Mouse (Mus musculus): ENCODE results near the gene Mag. TPM values are rescaled to one million over a fixed set of nuclear protein-coding genes. Genes with fewer than 3 reads are reported as not detected.

Gene Mag
- polyA plus RNA-seq, 1 experiment from 2014 or later = 0.91 TPM

DNA sequence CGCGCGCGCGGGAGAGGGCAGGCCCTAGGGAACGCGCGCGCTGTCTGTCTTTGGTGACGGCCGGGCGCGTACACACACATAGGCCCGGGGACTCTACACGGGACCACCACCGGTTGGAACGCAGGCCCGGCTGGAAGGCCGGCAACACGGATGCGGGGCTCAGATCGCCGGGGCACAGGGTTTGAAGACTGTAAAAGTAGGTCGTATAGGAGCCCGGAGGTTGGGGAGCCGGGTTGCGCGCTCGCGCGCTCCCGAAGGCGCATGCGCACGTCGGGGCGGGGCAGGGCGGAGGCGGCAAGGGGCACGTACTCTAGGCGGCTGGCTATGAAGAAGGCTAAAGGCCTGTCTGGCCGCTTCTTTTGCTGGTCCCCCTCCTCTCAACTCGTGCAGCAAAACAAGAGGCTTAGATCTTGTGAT, 42.7 kb upstream of the Mag start:
- Histone ChIP-seq H3K4me3 (replicated peaks; ENCODE audit: low read depth, low read length) (peak overlapping the region; percentile 94), H3K36me3 (ENCODE audit: insufficient read depth, low read length) (peaks cover 20% of the 10 kb centered on the region), H3K27me3 (ENCODE audit: insufficient read depth, low read length) (no peaks in the 10 kb centered on the region), H3K27ac (peak overlapping the region; percentile 99), H3K4me2 (ENCODE audit: low read length) (peak overlapping the region; percentile 74), H3K9me3 (replicated peaks; ENCODE audit: low read length) (no peaks in the 10 kb centered on the region), H3K4me1 (replicated peaks; ENCODE audit: insufficient read depth, low read length) (peaks cover 14% of the 10 kb centered on the region; the same call in 1 of the 2 replicates), H3K9ac (ENCODE audit: low read depth, low read length) (peak overlapping the region; percentile 99)
- no peak for TF ChIP-seq CTCF (IDR thresholded peaks at IDR 0.05; ENCODE audit: low read depth)
- ATAC-seq (replicated peaks; ENCODE audit: low FRiP score, low read depth) = peak; percentile 52
- under 1% methylated on average over 43 of the region's 43 CpGs for WGBS
- DNase-seq (ENCODE audit: low spot score) = peak; percentile 91

DNA sequence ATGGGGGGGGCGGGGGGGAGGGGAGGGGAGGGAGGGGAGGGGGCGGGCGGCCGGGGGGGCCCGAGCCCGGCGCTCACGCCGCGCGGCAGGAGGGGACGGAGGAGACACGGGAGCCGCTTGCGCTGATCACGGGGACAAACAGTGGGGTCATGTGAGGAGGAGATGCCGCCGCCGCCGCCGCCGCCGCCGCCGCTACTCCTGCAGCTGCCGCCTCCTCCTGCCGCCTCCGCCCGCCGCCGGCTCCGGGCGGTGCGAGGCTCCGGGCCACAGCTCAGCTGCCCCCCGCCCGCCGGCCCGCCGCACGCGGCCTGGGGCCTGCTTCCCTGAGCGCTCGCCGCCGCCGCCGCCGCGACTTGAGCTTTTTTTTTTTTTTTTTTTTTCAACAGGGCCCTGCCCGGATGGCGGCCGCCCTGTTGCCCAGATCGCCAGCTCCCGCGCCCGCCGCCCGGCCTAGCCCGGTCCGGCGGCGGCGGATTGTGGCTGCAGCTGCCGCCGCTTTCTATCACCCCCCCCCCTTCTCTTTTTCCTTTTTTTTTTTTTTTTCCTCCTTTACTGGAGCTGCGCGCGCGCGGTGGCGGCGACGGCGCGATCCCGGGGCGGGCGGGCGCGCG, 42.2 kb upstream of the Mag start, which contains the start of gene Usf2:
Gene Usf2 (minus strand): TSS at position 48 of the 611 bp plus-strand sequence.
- H3K4me3 ChIP-seq (replicated peaks; ENCODE audit: low read depth, low read length) = peak within 1 kb of the TSS; percentile 94
- no peaks in the 10 kb centered on the region for H3K9me3 ChIP-seq (replicated peaks; ENCODE audit: low read length)
- WGBS = 0% methylated on average over 35 of the region's 82 CpGs
- no peak for TF ChIP-seq CTCF (IDR thresholded peaks at IDR 0.05; ENCODE audit: low read depth)
- DNase-seq (ENCODE audit: low spot score) (peak; percentile 93), ATAC-seq (replicated peaks; ENCODE audit: low FRiP score, low read depth) (peak; percentile 71)
- peak within 1 kb of the TSS; percentile 99 for H3K9ac ChIP-seq (ENCODE audit: low read depth, low read length)
- peaks cover 25% of the 10 kb centered on the region for H3K36me3 ChIP-seq (ENCODE audit: insufficient read depth, low read length)
- H3K4me2 ChIP-seq (ENCODE audit: low read length) = peak within 1 kb of the TSS; percentile 74
- peak within 1 kb of the TSS; percentile 99 for H3K27ac ChIP-seq
- no peaks in the 10 kb centered on the region for H3K27me3 ChIP-seq (ENCODE audit: insufficient read depth, low read length)
- peaks cover 14% of the 10 kb centered on the region; the same call in 1 of the 2 replicates for H3K4me1 ChIP-seq (replicated peaks; ENCODE audit: insufficient read depth, low read length)

DNA sequence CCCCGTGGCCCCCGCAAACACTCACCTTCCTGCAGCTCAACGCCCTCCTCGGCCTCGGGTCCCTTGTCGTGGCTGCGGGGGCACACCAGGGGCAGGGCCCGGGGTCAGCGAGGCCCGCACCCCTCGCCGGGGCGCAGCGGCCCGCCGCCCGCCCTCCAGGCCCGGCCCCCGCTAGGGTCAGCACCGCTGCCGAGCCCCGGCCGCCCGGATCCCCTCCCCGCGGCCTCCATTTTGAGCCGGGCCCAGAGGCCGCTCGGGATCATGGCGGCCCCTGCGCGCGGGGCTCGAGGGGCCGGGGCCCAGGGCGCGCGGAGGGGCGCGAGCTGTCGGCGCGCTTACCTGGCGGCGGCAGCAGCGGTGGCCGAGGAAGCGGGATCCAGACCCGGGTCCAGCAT, 41.7 kb upstream of the Mag start:
- peaks cover 14% of the 10 kb centered on the region; the same call in 1 of the 2 replicates for H3K4me1 ChIP-seq (replicated peaks; ENCODE audit: insufficient read depth, low read length)
- no peak for TF ChIP-seq CTCF (IDR thresholded peaks at IDR 0.05; ENCODE audit: low read depth)
- H3K36me3 ChIP-seq (ENCODE audit: insufficient read depth, low read length) = peaks cover 29% of the 10 kb centered on the region
- H3K27me3 ChIP-seq (ENCODE audit: insufficient read depth, low read length) = no peaks in the 10 kb centered on the region
- ATAC-seq (replicated peaks; ENCODE audit: low FRiP score, low read depth) = peak; percentile 50
- WGBS = 2% methylated on average over 27 of the region's 49 CpGs
- peak overlapping the region; percentile 74 for H3K4me2 ChIP-seq (ENCODE audit: low read length)
- no peak for DNase-seq (ENCODE audit: low spot score)
- H3K27ac ChIP-seq = peak overlapping the region; percentile 99
- peak overlapping the region; percentile 99 for H3K9ac ChIP-seq (ENCODE audit: low read depth, low read length)
- H3K9me3 ChIP-seq (replicated peaks; ENCODE audit: low read length) = no peaks in the 10 kb centered on the region
- H3K4me3 ChIP-seq (replicated peaks; ENCODE audit: low read depth, low read length) = peak overlapping the region; percentile 94

DNA sequence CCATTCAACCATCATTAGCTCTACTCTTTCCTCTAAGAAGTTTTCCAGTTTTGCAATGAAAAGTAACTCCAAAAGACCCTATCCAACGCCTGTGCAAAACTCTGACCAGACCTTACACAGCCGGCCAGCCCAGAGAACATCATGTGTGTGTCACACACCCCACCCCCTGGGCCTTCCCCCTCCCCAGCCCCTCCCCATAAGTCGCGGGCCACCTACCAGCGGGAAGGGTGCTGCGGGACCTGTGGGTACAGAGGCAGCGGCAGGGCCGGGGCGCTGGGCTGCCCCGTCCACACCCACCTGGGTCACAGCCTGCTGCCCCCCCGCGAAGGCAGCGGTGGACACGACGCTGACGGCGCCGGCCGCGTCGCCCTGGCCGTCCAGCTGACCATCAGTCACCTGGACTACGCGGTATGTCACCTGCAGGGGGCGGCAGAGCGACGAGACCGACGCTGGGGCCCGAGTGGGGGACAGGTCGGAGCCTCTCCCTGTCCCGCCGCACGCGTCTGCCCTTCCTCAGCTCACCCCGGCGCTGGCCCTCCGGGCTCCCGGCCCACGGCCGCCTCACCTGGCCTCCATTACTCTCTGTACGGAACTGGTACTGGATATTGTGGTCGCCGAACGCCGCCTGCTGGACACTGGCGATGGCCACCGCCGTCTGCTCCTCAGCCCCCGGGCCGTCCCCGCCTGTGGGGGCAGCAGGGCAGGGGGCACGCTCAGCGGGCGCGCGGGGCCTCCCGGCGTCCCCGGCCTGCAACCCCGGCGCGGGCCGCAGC, 41.1 kb upstream of the Mag start:
- peaks cover 29% of the 10 kb centered on the region for H3K36me3 ChIP-seq (ENCODE audit: insufficient read depth, low read length)

DNA sequence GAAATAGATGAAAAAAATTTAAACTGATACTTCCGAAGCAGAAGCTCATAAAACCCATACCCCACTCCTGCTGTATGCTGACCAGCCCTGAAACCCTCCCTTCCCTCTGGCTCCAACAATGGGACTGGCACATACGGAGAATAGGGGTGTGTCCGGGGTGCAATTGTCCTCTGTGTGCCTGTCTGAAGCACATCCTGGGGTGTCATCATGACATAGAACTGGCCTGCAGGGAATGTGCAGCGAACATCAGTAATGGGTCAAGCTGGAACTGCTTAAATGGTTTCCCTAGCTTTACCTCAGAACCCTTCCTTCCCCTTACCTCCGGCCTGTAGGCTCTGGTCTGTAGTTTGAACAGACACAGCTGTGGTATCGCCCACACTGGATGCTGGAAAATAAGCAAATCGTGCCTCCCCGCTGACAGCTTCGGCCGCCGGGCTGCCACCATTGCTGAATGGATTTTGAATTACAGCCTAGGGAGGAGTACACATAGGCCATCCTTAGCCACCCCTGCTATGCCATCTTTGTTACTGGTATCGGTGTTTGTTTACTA, 40.4 kb upstream of the Mag start:
- ATAC-seq (replicated peaks; ENCODE audit: low FRiP score, low read depth) (no peak), DNase-seq (ENCODE audit: low spot score) (no peak)
- peaks cover 34% of the 10 kb centered on the region for H3K36me3 ChIP-seq (ENCODE audit: insufficient read depth, low read length)
- H3K4me1 ChIP-seq (replicated peaks; ENCODE audit: insufficient read depth, low read length) = peaks cover 14% of the 10 kb centered on the region; the same call in 1 of the 2 replicates
- H3K27me3 ChIP-seq (ENCODE audit: insufficient read depth, low read length) = no peaks in the 10 kb centered on the region
- no peaks in the 10 kb centered on the region for H3K9me3 ChIP-seq (replicated peaks; ENCODE audit: low read length)
- WGBS = 78% methylated on average over 12 of the region's 12 CpGs
- peak overlapping the region; percentile 99; the same call in 1 of the 2 replicates for H3K9ac ChIP-seq (ENCODE audit: low read depth, low read length)
- no peak for TF ChIP-seq CTCF (IDR thresholded peaks at IDR 0.05; ENCODE audit: low read depth)
- H3K27ac ChIP-seq = no peak overlapping the region
- H3K4me2 ChIP-seq (ENCODE audit: low read length) = peak overlapping the region; percentile 74
- H3K4me3 ChIP-seq (replicated peaks; ENCODE audit: low read depth, low read length) = peak overlapping the region; percentile 94; the same call in 1 of the 2 replicates

More for the DNA sequence above, 41.1 kb upstream of the Mag start:
- Histone ChIP-seq H3K4me1 (replicated peaks; ENCODE audit: insufficient read depth, low read length) (peaks cover 14% of the 10 kb centered on the region; the same call in 1 of the 2 replicates), H3K4me2 (ENCODE audit: low read length) (peak overlapping the region; percentile 74), H3K4me3 (replicated peaks; ENCODE audit: low read depth, low read length) (peak overlapping the region; percentile 94), H3K9me3 (replicated peaks; ENCODE audit: low read length) (no peaks in the 10 kb centered on the region), H3K9ac (ENCODE audit: low read depth, low read length) (peak overlapping the region; percentile 99), H3K27me3 (ENCODE audit: insufficient read depth, low read length) (no peaks in the 10 kb centered on the region), H3K27ac (peak overlapping the region; percentile 99)
- 1% methylated on average over 54 of the region's 64 CpGs for WGBS
- DNase-seq (ENCODE audit: low spot score) = peak; percentile 91
- peak; percentile 75 for ATAC-seq (replicated peaks; ENCODE audit: low FRiP score, low read depth)
- TF ChIP-seq CTCF (IDR thresholded peaks at IDR 0.05; ENCODE audit: low read depth) = peak; percentile 90

DNA sequence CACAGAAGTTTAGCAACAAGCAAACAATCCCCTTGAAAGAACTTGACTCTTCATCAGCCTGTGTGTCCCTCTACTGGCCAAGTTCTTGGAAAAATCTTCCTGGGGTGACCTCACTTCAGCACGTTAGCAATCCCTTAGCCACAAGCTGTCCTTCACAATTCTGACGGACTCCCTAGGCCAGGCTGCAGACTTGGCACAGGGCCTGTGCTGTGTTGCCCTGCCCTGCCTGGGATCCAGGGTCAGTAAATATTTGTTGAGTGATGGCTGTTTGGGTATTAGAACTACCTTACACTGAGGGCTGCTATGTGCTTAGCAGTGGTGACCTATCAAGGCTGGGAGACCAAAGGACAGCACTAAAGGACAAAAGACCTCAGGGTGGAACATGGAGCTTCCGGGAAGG, 39.4 kb upstream of the Mag start:
- Histone ChIP-seq H3K9ac (ENCODE audit: low read depth, low read length) (no peak overlapping the region), H3K27ac (no peak overlapping the region), H3K27me3 (ENCODE audit: insufficient read depth, low read length) (no peaks in the 10 kb centered on the region), H3K4me2 (ENCODE audit: low read length) (no peak overlapping the region), H3K9me3 (replicated peaks; ENCODE audit: low read length) (no peaks in the 10 kb centered on the region), H3K4me3 (replicated peaks; ENCODE audit: low read depth, low read length) (no peak overlapping the region), H3K4me1 (replicated peaks; ENCODE audit: insufficient read depth, low read length) (peaks cover 14% of the 10 kb centered on the region; the same call in 1 of the 2 replicates), H3K36me3 (ENCODE audit: insufficient read depth, low read length) (peaks cover 41% of the 10 kb centered on the region)
- no peak for ATAC-seq (replicated peaks; ENCODE audit: low FRiP score, low read depth)
- 0 out of 2 replicates have a peak, but pooled peaks have one; percentile 5 for TF ChIP-seq CTCF (IDR thresholded peaks at IDR 0.05; ENCODE audit: low read depth)
- no peak for DNase-seq (ENCODE audit: low spot score)
- WGBS = 76% methylated on average over 3 of the region's 3 CpGs
